Mouse (Mus musculus): ENCODE data around the gene Eid2.
"Not testable (repeated sequence)": the region's sequence is repeated elsewhere in the genome, so short reads cannot be mapped to it uniquely, and the experiment has no call there.

Gene Eid2

GRCm38 (mm10) chr7:28267129-28268041 lies at the start of gene Eid2:
Gene Eid2, plus strand, starts transcription at chr7:28267881.
- peak; percentile 92 for DNase-seq

GRCm38 (mm10) chr7:28218951-28219740 lies 48.5 kb upstream of the Eid2 start:
- DNase-seq = peak; percentile 85

DNA sequence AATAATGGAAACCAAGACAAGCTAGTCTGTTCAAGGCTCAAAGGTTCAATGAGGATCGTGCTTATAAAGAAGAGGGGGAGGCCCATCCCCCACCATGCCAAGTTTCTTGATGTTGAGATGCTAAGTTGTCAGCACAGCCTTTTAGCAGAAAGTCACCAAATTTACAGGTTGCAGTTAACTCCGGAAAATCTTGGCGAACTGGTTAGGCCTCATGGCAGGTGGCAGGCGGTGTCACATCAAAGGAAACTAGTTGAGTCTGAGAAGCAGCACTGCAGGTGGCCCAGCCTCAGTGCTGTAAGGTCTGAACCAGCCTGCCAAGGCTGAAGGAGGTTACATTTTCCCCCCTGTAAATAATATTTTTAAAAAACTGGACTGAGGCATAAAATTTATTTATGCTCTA lies 40.8 kb upstream of the Eid2 start:
- DNase-seq = not testable (repeated sequence)

DNA sequence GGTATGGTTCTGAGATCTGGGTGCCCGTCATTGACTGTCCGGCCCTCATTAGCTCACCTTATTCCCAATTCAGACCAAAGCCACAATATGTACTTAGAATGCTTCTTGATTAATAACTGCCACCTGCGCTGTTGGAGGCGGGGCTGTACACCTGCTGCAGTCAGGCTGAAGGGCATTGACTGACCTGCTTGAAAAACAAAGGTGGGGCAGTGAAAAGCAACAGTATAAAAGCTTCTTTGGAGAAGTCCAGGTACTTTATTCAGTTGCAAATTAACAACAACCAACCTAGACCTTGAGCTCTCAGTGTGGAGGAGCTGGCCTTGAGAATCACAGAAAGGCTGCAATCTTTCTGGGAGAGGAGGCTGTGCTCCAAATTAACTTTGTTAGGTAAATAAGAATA lies 40.3 kb upstream of the Eid2 start:
- not testable (repeated sequence) for DNase-seq

- DNase-seq = not testable (repeated sequence)
Measured at GRCm38 (mm10) chr7:28243943-28244342, 23.7 kb upstream of the Eid2 start.

DNA sequence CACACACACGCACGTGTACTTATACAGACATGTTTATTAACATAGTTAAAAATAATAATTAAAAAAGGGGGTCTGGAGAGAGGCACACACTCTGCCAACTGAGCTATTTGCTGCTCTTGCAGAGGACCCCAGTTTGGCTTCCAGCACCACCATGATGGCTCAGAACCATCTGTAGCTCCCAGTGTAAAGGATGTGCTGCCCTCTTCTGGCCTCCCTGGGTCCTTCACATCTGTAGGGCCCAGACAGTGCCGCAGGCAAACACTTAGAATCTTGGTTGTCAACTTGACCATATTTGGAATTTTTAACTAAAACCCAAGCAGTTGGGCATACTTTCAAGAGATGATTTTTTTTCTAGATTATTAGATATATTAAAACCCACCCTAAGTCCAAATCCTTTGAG lies 18.7 kb upstream of the Eid2 start:
- no peak for DNase-seq

DNA sequence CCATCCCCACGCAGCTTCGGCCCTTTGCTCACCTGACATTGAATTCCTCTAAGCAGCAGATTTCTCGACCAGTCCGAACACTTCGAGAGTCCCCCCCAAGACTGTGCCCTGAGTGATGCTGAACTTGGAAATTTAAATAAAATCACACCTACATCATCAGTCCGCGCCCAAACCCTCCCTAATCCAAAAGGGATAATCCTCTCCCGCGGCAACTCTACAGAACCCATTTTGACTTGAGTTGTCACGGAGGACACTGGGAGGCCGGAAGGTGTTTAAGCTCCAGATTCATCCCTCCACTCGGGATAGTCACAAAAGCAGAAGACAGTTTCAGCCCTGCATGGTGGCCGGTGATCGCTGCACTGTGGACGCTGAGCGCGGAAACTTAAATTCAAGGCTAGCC lies 15.7 kb upstream of the Eid2 start:
- no peak for DNase-seq

- no peak for DNase-seq
Measured at GRCm38 (mm10) chr7:28254591-28254990, 13.1 kb upstream of the Eid2 start.

- no peak for DNase-seq
Measured at GRCm38 (mm10) chr7:28255476-28255875, 12.2 kb upstream of the Eid2 start.

DNA sequence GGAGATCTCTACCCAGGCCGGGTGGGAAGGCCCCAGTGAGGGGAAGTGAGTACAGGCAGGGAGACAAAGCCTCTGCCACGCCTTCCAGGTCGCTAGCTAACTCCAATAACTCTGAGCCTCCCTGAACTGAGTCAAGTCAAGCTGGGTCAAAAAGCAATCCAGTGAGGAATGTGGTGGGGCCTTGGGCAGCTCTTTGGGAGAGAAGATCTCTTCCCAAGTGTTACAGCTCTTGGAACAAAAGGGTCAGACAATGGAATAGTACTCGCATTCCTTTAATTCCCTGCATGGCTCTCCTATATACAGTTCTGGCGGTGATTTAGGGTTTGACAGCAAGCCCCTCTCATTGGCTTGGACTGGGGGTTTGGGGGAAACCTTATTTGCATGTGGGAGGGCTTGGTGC lies 4.8 kb upstream of the Eid2 start:
- no peak for DNase-seq

DNA sequence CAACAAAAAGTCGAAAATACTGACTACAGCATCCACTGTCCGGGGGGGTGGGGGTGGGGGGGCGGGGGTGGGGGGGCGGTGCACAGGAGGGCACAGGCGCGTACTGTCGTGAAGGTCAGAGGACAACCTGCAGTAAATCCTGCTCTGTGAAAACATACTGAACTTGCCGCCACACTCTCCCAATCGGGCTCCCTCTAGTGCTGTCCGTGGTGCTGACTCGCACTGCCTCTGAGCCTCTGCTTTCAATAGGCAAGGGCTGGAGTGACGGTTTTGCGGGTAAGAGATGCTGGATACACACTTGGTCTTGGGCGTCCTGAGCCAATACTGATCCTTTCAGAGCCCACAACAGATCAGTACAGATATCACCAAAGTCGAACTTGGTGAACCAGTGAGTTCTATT lies 3.9 kb upstream of the Eid2 start:
- peak; percentile 53 for DNase-seq

DNA sequence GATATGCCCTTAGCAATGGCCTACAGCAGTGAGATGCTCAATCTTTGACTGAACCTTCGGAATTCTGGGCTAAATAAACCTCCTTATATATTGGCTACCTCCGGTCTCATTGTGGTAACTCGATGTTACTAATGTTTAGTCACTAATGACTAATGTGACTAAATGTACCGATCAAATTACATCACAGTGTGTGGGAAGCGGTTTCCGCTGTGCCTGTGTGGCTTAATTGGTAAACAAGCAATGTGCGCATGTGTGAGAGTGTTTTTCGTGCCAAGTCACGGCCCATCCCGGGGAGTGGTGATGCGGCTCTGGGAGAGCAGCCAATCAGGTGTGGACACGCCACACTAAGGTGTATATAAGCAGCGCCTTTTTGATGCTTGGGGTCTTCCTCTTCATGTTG lies 2.3 kb upstream of the Eid2 start:
- no peak for DNase-seq

DNA sequence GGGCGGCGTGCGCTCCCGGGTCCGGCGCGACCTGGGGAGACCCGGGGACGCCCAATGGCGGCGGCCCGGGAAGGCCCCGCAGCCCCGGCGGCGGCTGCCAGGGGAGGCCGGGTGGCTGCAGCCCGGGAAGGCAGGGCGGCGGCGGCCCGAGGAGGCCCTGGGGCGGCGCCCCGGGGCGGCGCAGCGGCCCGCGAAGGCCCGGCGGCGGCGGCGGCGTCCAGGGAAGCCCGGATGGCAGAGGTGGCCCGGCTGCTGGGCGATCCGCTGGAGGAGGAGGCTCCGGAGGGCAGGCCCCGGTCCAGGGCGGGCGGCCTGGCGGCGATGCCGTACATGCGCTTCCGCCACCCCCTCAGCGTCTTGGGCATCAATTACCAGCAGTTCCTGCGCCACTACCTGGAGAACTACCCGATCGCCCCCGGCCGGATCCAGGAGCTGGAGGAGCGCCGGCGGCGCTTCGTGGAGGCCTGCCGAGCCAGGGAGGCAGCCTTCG lies 406 bp downstream of the Eid2 start:
- DNase-seq = peak; percentile 47

DNA sequence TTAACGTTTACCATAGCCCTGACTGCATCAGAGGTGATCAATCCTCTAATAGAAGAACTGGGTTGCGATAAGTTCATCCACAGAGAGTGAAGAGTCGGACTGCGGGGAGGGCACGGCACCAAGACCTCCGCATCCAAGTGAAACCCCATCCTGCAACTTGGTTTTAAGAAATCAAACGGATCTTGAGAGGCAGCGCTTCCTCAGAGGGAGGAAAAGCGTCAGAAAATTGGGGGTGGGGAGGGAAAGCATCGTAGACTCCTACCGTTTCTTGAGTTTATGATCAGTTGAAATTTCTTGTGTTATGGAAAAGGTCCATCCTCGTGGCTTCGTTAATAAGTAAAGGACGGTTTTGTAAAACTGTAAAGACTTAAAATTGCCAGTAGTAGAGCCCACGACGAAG lies 895 bp downstream of the Eid2 start:
- DNase-seq = no peak

- no peak for DNase-seq
Measured at GRCm38 (mm10) chr7:28269355-28269754, 1.7 kb downstream of the Eid2 start.

DNA sequence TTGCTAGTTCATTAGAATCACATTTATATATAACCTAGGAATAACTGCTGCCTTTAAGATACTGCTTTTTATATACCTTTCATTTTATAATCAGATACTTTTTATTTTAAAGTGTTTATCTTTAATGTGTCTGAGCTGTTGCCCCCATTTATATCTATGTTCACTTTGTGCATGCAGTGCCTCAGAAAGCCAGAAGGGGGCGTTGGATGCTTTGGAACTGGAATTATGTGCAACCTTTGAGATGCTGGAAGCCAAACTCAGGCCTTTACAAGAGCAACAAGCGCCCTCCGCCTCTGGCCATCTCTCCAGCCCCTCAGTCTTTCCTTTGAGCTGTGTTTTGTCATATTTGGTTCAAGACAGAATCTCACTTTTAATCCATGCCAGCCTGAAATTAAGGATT lies 4.1 kb downstream of the Eid2 start:
- DNase-seq = no peak

- DNase-seq = no peak
Measured at GRCm38 (mm10) chr7:28277237-28277614, 9.5 kb downstream of the Eid2 start.

DNA sequence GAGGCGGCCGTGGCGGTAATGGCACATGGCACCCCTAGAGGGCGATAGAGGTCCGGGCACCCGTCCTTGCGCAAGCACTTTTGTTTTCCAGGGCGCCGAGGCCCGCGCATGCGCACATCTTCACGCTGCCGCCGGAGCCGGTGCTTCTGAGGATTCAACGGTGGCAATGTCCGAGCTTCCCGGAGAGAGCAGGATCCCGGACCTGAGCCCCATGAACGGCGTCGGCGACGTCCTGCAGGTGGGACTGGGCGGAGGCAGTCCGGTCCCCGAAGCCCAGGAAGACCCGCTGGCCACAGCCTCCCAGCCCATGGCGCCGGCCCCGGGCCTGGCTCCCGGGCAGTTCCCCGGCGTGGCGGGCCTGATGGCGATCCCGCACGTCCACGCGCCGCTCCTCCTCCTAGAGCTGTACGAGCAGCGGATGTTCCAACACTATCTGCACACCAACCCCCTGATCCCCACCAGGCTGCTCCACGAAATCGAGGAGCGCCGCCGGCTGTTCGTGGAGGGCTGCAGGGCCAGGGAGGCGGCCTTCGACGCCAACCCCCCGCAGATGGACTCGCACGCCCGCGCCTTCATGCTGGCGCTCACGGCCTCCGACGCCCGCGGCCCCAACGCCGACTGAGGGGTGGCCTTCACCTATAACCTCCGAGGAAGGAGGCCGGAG lies 10.1 kb downstream of the Eid2 start, which contains the start of gene Eid2b:
Gene Eid2b (plus strand): TSS at position 125 of the 664 bp plus-strand sequence.
- DNase-seq = peak; percentile 97

- DNase-seq = no peak
Measured at GRCm38 (mm10) chr7:28278279-28278652, 10.6 kb downstream of the Eid2 start.

DNA sequence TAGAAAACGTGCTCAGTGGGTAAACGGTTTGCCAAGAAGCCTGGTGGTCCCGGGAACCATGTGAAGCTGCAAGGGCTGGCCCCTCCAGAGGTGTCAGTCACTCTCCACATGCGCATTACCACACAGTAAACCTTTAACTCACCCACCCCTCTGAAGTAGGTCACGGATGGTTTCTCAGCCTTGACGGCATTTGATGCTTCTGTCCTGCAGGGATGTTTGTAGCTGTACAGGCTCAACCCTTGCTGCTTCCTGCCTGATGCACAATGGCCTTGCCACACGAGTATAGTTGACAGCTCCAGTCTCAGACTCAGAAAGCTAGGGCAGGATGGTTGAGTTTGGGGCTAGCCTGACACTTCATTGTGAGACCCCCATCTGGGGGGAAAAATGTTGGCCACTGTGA lies 12.9 kb downstream of the Eid2 start:
- DNase-seq = no peak

DNA sequence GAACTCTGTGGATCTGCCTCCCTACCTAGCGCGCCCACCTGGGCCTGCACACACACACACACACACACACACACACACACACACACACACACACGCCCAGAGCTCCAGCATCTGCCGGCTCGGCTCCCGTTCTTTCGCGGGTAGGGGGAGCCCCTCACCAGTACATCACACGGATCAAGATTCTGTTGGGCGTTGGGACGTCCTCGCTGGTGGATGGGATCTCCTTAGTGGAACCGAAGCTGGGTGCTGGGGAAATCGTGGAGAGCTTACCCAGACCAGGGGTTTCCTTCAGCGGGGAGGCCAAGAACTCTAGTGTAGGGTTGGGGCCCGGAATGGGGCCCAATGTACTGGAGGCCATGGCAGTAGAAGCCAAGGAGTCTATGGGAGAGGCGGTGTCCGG lies 22.5 kb downstream of the Eid2 start:
- DNase-seq = peak; percentile 37

- peak; percentile 60 for DNase-seq
Measured at GRCm38 (mm10) chr7:28290638-28291590, 23.2 kb downstream of the Eid2 start, which contains the start of gene Selenov. Gene Selenov, minus strand, starts transcription at chr7:28291186.
